Mouse (Mus musculus) heart, adult 9 months (tissue): ENCODE data around the gene Foxe1.

Source experiments
- DNase-seq, 2 experiments: peaks; one replicate each; pipeline ENCODE4 v3.0.0; 2022; ENCODE audit warnings: low spot score in 2 of 2

The Foxe1 gene

DNA sequence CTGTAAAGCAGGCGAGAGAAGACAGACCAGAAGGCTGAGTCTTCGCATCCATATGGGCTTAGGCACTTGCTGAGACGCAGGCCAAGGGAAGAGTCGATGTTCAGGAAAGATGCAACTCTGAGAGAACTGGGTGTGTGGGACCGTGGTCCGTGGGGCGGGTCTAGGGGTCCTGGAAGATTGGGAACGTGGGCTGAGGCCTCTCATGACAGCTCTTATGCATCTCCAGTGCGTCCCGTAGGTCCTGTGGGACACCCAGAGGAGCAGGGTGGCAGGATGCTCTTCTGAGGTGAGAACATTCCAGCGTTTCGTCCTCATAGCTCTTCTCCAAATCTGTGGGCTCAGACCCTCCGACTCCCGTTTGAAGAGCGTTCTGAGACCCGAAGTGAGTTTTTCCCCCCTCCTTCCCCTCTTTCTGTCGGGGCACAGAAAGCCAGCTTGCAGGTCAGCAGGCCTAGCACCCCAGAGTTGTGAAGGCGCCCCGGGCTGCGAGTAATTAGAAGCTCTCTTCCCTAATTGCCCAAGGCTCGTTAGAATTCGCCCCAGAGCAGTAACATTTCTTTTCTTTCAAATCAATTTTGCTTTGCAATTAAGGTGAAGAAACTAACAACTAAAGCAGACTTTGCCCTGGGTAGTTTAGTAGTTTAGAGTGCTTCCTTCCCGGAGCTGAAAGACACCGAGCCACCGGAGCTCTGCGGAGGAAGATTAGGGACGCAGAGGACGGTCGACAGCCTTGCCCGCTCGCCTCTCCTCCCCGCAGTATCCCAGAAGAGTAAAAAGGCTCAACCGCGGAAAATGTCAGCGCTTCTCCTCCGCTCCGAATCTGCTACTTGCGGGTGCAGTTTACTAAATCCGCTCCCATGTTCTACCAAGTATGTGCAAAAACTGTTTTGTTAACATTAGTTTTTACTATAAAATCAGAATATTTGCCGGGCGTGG is 4.4 kb downstream of the Foxe1 start:
- DNase-seq, result no peak

- no peak for DNase-seq
Measured at GRCm38 (mm10) chr4:46348897-46349296, 5.5 kb downstream of the Foxe1 start.

DNA sequence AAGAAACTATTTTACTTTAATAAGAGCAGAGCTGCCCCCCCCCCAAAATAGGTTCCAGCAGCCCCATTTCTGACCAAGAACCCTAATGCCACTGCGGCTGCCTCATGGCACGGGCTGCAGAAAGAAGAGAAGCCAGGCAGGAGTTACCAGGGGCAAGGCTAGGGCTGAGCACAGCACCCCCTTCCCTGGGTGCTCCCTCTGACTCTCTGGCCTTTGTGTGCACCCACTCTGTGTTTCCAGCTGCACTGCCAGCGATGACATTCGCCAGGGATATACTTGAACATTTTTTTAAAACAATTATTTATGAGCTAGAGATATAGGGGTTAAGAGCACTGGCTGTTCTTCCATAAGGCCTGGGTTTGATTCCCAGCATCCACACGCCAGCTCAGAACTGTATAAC is 6.1 kb downstream of the Foxe1 start:
- no peak for DNase-seq

- DNase-seq, result no peak
Measured at GRCm38 (mm10) chr4:46353045-46353444, 9.6 kb downstream of the Foxe1 start.

DNA sequence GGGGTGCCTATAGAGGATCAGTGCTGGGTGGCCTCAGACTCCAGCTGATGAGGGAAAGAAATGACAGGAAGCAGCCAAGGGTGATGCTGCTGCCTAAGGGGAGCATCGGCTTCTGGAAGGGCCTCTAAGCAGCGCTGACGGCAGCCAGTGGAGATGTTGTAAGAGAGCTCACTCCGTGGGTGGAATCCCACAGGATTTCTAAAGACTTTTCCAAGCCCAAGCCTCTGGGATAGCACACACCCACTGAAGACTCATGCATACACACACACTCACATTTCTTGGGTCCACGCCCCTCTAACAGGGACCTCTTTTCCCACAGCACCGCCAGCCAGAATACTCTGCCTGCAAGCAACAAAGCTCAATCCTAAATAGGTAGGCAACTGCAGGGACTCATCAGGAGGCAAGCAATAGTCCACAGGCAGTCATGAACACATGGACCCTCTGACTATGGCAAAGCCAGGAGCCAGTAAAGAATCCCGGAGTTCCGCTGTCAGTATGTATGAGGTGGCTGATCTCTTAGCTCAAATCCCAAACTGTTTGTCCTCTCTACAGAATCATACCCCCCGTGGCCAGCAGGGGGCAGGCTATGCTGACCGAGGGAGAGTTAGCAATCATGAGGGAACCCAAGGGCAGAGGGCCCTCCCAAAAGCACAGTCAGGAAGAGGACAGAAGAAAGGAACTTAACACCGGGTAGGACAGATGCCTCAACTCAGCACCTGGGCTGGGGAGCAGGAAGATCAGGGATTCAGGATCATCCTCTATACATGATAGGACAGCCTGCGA is 13.1 kb downstream of the Foxe1 start:
- peak; percentile 23 to 33 for DNase-seq

GRCm38 (mm10) chr4:46359539-46360253 is 16.3 kb downstream of the Foxe1 start:
- DNase-seq, result no peak

DNA sequence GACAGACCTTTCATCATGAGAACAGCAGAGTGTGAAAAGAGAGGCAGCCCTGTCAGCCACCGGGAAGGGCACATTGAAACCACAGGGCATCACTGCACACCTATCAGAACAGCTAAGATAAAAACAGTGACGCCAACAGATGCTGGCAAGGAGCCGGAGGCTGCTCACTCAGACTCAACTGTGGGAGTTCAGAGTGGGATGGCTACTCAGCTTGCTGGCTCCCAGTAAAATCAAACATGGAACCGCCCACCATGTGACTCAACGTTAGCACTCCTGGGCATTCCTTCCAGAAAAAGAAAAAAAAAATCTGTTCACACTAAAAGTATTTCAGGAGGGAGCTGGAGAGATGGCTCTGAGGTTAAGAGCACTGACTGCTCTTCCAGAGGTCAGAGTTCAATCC is 17.8 kb downstream of the Foxe1 start:
- no peak for DNase-seq

DNA sequence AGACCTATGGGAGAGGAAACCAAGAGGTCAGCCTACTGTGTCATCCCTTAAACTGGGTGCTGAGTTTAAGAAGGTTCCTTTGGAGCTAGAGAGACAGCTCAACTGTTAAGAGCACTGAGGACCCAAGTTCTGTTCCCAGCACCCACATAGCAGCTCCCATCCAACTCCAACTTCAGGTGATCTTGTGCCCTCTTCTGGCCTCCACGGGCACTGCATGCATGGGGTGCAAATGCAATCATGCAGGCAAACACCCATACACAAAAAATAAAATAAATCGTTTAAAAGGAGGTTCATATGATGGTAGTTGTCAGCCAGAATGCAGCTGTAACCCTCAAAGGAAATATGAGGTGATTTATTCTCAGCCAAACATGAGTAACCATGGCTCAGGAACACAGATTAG is 21.0 kb downstream of the Foxe1 start:
- no peak for DNase-seq

GRCm38 (mm10) chr4:46367487-46367959 is 24.1 kb downstream of the Foxe1 start:
- DNase-seq, result no peak

- no peak for DNase-seq
Measured at GRCm38 (mm10) chr4:46369070-46369469, 25.7 kb downstream of the Foxe1 start.

GRCm38 (mm10) chr4:46370406-46370805 is 27.0 kb downstream of the Foxe1 start:
- DNase-seq, result no peak

GRCm38 (mm10) chr4:46371030-46371429 is 27.6 kb downstream of the Foxe1 start:
- DNase-seq, result peak; percentile 25 to 40

DNA sequence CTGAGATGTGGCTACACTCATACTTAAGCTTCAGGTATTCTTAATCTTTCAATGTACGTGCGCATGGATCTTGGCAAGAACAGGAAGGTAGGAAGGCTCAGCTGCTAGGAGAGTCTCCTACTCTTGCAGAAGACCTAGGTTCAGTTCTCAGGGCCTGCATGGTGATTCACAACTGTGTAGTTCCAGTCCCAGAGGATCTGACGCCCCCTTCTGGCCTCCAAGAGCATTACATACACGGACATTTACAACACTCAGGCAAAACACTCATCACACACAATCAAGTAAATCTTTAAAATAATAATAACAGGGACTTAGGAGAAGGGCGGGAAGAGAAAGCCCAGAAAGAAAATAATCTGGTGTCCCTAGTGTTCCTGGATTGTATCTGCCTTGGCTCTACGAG is 31.0 kb downstream of the Foxe1 start:
- no peak for DNase-seq

DNA sequence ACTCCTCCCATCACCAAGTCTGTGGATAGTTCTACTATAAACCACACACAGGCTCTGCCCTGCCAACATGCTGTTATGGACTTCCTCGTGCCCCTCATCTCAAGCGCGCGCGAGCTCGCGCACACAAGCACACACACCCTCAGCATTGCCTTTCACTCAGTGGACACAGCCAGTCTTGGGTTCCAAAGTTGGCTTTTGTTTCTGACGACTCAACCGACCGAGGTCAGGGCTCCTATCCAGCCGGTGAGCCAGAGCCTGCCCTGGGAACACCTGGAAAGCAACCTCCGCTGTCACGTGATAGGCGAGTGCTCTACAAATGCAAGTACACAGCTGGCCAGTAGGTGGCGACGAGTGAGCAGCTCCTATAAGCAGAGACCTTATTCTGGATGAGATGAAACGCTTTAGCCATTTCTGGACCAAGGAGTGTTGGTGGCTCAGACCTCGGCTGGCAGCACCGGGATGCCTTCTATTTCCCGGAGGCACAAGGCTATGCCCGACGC is 31.5 kb downstream of the Foxe1 start:
- peak; percentile 74 to 77 for DNase-seq

GRCm38 (mm10) chr4:46388556-46388955 is 45.1 kb downstream of the Foxe1 start:
- DNase-seq, result no peak

- DNase-seq, result peak; percentile 93 to 95
Measured at GRCm38 (mm10) chr4:46389013-46389611, 45.7 kb downstream of the Foxe1 start, which contains the start of gene Trmo. TSS of gene Trmo (minus strand) at chr4:46389437.

GRCm38 (mm10) chr4:46389612-46390341 is 46.4 kb downstream of the Foxe1 start:
- DNase-seq, result no peak

GRCm38 (mm10) chr4:46390390-46390970 is 47.1 kb downstream of the Foxe1 start:
- peak; percentile 46 to 72 for DNase-seq

DNA sequence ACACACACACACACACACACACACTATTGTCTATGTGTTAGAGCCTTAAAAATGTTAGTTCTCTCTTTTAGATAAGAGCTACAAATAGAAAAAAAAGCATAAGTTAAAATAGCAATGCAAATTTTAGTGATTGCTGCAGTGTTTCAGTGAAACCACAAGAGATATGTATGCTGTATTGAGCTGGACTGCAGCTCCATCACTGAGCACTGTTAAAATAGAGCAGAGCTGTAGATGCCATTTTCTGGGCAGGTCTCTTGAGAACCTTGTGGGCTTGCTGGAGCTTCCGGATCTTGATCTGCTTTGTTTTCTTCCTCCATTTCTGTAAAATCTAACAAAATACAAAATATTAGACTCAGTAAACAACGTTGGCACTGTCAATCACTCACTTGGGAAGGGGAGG is 51.0 kb downstream of the Foxe1 start:
- DNase-seq, result no peak

DNA sequence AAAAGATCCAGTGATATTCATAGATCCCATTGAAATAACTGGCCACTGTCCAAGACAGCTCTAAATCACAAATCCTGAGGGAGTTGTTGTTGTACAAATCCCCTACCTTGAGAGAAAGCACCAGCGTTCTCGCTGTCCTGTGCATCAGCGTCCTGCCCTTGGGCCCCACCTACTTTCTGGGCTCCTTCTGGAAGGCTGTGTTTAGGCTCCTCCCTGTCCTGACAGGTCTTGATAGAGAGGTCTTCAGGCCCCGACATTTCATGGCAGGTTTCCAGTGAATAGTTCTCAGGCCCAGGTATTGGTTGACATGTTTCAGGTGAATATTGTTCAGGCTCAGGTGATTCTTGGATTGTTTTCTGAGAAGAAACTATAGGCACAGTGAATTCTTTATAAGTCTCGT is 52.3 kb downstream of the Foxe1 start:
- no peak for DNase-seq
